Mouse (Mus musculus) spleen, adult 18-20 months (tissue): Measurements from ENCODE around the gene Prr15l.

Experiments
- DNase-seq, 2 experiments: peaks; one replicate each; pipeline ENCODE4 v3.0.0; 2022; ENCODE audit warnings: mixed read lengths in 2 of 2

The Prr15l gene

GRCm38 (mm10) chr11:96924861-96925260 lies 3.0 kb upstream of the Prr15l start:
- DNase-seq = no peak

- DNase-seq = no peak
Observed at GRCm38 (mm10) chr11:96925469-96926148, 2.3 kb upstream of the Prr15l start.

GRCm38 (mm10) chr11:96926587-96926986 lies 1.3 kb upstream of the Prr15l start:
- no peak for DNase-seq

- DNase-seq = no peak
Observed at GRCm38 (mm10) chr11:96928691-96929090, 787 bp downstream of the Prr15l start.

- DNase-seq = no peak
Observed at GRCm38 (mm10) chr11:96929096-96929765, 1.3 kb downstream of the Prr15l start.

- no peak for DNase-seq
Observed at GRCm38 (mm10) chr11:96929766-96930331, 1.9 kb downstream of the Prr15l start.

GRCm38 (mm10) chr11:96931327-96932062 lies 3.6 kb downstream of the Prr15l start:
- no peak for DNase-seq

GRCm38 (mm10) chr11:96933562-96934276 lies 5.8 kb downstream of the Prr15l start:
- DNase-seq = no peak

GRCm38 (mm10) chr11:96934921-96935356 lies 7.0 kb downstream of the Prr15l start:
- no peak for DNase-seq

- no peak for DNase-seq
Observed at GRCm38 (mm10) chr11:96935872-96936650, 8.2 kb downstream of the Prr15l start.

GRCm38 (mm10) chr11:96937549-96938425 lies 9.9 kb downstream of the Prr15l start:
- peak in 1 of 2 experiments; percentile 45 for DNase-seq

GRCm38 (mm10) chr11:96938426-96938800 lies 10.5 kb downstream of the Prr15l start:
- DNase-seq = no peak

GRCm38 (mm10) chr11:96940578-96941465 lies 12.9 kb downstream of the Prr15l start:
- no peak for DNase-seq

GRCm38 (mm10) chr11:96941989-96942590 lies 14.2 kb downstream of the Prr15l start:
- no peak for DNase-seq

- DNase-seq = peak; percentile 78 to 81
Observed at GRCm38 (mm10) chr11:96943746-96944304, 15.9 kb downstream of the Prr15l start, which contains the start of gene Pnpo. Gene Pnpo, minus strand, starts transcription at chr11:96943986.

GRCm38 (mm10) chr11:96944844-96945580 lies 17.1 kb downstream of the Prr15l start:
- DNase-seq = no peak

GRCm38 (mm10) chr11:96946498-96946897 lies 18.6 kb downstream of the Prr15l start:
- DNase-seq = no peak

GRCm38 (mm10) chr11:96947849-96948248 lies 19.9 kb downstream of the Prr15l start:
- no peak for DNase-seq
